15 mouse cellular contexts compared by ENCODE assay signal in the genomic region with DNA sequence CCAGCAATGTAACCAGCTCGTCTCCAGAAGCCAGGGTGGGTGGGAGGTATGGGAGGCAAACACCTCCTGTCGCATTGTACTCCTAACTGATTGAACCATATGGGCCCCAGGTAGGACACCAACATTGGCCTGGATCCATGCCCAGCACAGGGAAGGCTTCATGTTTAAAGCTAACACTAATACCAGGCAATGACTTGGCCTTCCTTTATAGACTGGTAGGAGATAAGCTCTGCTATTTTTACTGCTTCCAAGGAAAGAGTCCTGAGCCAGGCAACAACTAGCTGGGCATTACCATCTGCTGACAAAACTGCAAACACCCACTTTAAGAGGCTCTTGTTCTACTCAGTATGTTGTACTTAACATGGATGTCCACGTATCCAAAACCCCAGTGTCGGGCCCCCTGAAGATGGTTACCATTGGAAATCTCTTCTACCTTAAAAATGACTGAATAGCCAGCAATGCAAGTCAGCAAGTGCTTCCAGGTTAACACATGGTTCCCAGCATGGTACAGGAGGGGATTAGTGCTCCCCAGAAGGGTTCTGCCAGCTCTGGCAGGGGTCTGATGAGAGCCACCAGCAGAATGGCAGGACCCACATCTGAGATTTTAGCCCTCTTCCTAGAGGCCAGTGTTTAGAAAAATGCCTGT. TPM values are rescaled to one million over a fixed set of nuclear protein-coding genes. Genes with fewer than 3 reads are reported as not detected.
DNase-seq lines count a peak whose midpoint lies in the region.
"Had no signal": no experiment of that assay in that cellular context is flagged by ENCODE, and none has a peak within 500 bp of the region (broad histone marks: within the 10 kb centered on the region; RNA-seq: fewer than 3 reads in every experiment).

No protein-coding gene starts in this region.

- DNase-seq in layer of hippocampus, adult 8-10 months (ENCODE audit: low spot score in 2 of 2): peak; percentile 38
- no peak for DNase-seq in layer of hippocampus, postnatal 36 days
- DNase-seq in cerebellum, adult 11-12 months: peak; percentile 93
- peak; percentile 97 for DNase-seq in cerebellum, adult 9-10 months
- peak; percentile 55 for DNase-seq in layer of hippocampus, adult 9-11 months
- no peak for DNase-seq in thymus, adult 18-20 months
- no peak for DNase-seq in thymus, postnatal 4 days
- DNase-seq: adrenal gland, postnatal 25 days; embryo, embryonic 11 days; gastrocnemius, postnatal 10 days; heart, adult 2 months; kidney, postnatal 10 days; midbrain, embryonic 14.5 days had no signal

RNA-seq across cellular contexts. Expression of gene E330009J07Rik, which starts 32.2 kb away (rescaled TPM):
- 10 to 100 TPM; 40.4 to 53.1 (median 45.7) TPM for total RNA-seq in layer of hippocampus, adult 8-10 months (2022)
- 10 to 100 TPM; 46.2 to 48.4 TPM for total RNA-seq in layer of hippocampus, postnatal 36 days (2021)

RNA-seq across cellular contexts. Expression of gene Wee2, which starts 35.1 kb away (rescaled TPM):
- total RNA-seq in layer of hippocampus, adult 8-10 months (2022): under 1 TPM in 1 of 4 experiments, not detected in 3; 0.16 TPM
- total RNA-seq in layer of hippocampus, postnatal 36 days (2021): under 1 TPM in 1 of 2 experiments, not detected in 1; 0.33 TPM
- total RNA-seq: adrenal gland, postnatal 25 days; gastrocnemius, postnatal 10 days; heart, adult 2 months; layer of hippocampus, postnatal 25 days; megakaryocyte, adult 5-6 weeks had no signal

Comparison
In these comparisons a context has a peak if more than half of its experiments do, and no peak if none do; other contexts are left out.
1. DNase-seq: peak in layer of hippocampus, adult 8-10 months (2 of 2), cerebellum, adult 11-12 months (single experiment), cerebellum, adult 9-10 months (single experiment) and layer of hippocampus, adult 9-11 months (single experiment); none in layer of hippocampus, postnatal 36 days (0 of 2), thymus, adult 18-20 months (0 of 2) and thymus, postnatal 4 days (single experiment).